25 mouse cellular contexts compared by ENCODE assay signal in the genomic region with DNA sequence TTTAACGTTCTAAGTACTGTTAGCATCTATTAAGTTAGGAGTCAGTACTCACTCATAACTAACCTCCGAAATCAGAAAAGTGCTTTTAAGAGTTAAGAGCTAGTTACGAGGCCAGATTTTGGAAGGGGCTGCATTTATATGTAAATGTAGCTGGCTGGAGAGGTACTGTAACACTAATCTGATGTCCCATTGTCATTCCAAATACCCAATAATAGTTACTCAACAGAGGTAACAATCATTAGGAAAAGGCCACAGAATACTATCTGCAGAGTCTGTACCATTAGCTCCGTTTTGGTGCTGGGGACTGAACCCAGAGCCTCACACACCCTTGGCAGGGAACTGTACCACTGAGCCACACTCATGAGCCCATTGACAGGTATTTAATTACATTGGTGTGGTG. TPM values are rescaled to one million over a fixed set of nuclear protein-coding genes. Genes with fewer than 3 reads are reported as not detected.
DNase-seq lines count a peak whose midpoint lies in the region; ATAC-seq lines count a peak whose summit lies in the region.
"Had no signal": no experiment of that assay in that cellular context is flagged by ENCODE, and none has a peak within 500 bp of the region (broad histone marks: within the 10 kb centered on the region; RNA-seq: fewer than 3 reads in every experiment).

No protein-coding gene starts in this region.

- no peak overlapping the region for H3K4me3 ChIP-seq in heart, embryonic 10.5 days
- H3K4me3 ChIP-seq: embryonic facial prominence, embryonic 13.5 days; embryonic facial prominence, embryonic 15.5 days; erythroblast, embryonic 14.5 days; forebrain, embryonic 10.5 days; forebrain, embryonic 12.5 days had no signal

- WGBS in heart, embryonic 10.5 days = 55% methylated on average over 4 of the region's 4 CpGs

- no peaks in the 10 kb centered on the region for H3K27me3 ChIP-seq in heart, embryonic 10.5 days (ENCODE audit: insufficient read depth, poor library complexity, severe bottlenecking)
- H3K27me3 ChIP-seq: CH12.LX; embryonic facial prominence, embryonic 13.5 days; embryonic facial prominence, embryonic 15.5 days; forebrain, embryonic 12.5 days had no signal

- H3K27ac ChIP-seq in heart, embryonic 10.5 days = no peak overlapping the region
- H3K27ac ChIP-seq: embryonic facial prominence, embryonic 13.5 days; embryonic facial prominence, embryonic 15.5 days; forebrain, embryonic 10.5 days; forebrain, embryonic 12.5 days had no signal

- no peaks in the 10 kb centered on the region for H3K4me1 ChIP-seq in heart, embryonic 10.5 days
- H3K4me1 ChIP-seq: embryonic facial prominence, embryonic 15.5 days; forebrain, embryonic 10.5 days; forebrain, embryonic 12.5 days had no signal

- no peak for ATAC-seq in monocyte, adult 5-6 weeks (replicated peaks; ENCODE audit: insufficient number of reproducible peaks, low FRiP score, low TSS enrichment, poor library complexity, severe bottlenecking)
- ATAC-seq: activated CD4-positive, CD25-positive, alpha-beta regulatory T cell, adult 4 months; CD4-positive, CD25-positive, alpha-beta regulatory T cell, adult 4 months; forebrain, embryonic 14.5 days; forebrain, embryonic 16.5 days had no signal

- H3K9me3 ChIP-seq in heart, embryonic 10.5 days = no peaks in the 10 kb centered on the region
- H3K9me3 ChIP-seq: embryonic facial prominence, embryonic 13.5 days; embryonic facial prominence, embryonic 15.5 days; forebrain, embryonic 10.5 days; forebrain, embryonic 12.5 days had no signal

- DNase-seq in heart, embryonic 10.5 days (ENCODE audit: low spot score) = peak; percentile 51
- DNase-seq in heart, adult 8-10 months (ENCODE audit: low spot score) = no peak
- DNase-seq in WW6 (ENCODE audit: low read depth, low spot score) = peak; percentile 5
- DNase-seq in frontal cortex, postnatal 36 days (ENCODE audit: low spot score in 2 of 2) = no peak
- DNase-seq: adrenal gland, adult 8-10 months; adrenal gland, postnatal 14 days; adrenal gland, postnatal 36 days; B cell, adult 2 months; cerebellum, adult 11-12 months; cerebellum, adult 2 months; cerebellum, adult 9-10 months; cerebellum, postnatal 14 days; cerebellum, postnatal 36 days; embryo, embryonic 11 days had no signal

- no peaks in the 10 kb centered on the region for H3K36me3 ChIP-seq in heart, embryonic 10.5 days
- H3K36me3 ChIP-seq: embryonic facial prominence, embryonic 13.5 days; embryonic facial prominence, embryonic 15.5 days; forebrain, embryonic 10.5 days; forebrain, embryonic 12.5 days had no signal

RNA-seq across cellular contexts. Expression of a gene that starts 7.0 kb away (rescaled TPM):
- polyA plus RNA-seq in heart, embryonic 10.5 days (2016; fragmentation: Nextera tagmentation; extraction: Ambion mirVana) = 68.1 and 75.8 TPM in 2 replicates
- 10 to 100 TPM; 60.5 to 73.6 (median 68.7) TPM for total RNA-seq in heart, adult 8-10 months (2022)
- total RNA-seq in monocyte, adult 5-6 weeks (2017) = 82.2 to 152 TPM (median 109 TPM) in 3 replicates

RNA-seq across cellular contexts. Expression of a gene that starts 26.6 kb away (rescaled TPM):
- polyA plus RNA-seq in heart, embryonic 10.5 days (2016; fragmentation: Nextera tagmentation; extraction: Ambion mirVana) = 26.8 and 33.3 TPM in 2 replicates
- total RNA-seq in heart, adult 8-10 months (2022) = 10 to 100 TPM in 2 of 4 experiments, 1 to 10 TPM in 2; 7.8 to 11.4 (median 10.0) TPM
- total RNA-seq in monocyte, adult 5-6 weeks (2017) = 15.3 to 27.0 TPM (median 24.6 TPM) in 3 replicates

Comparison
In these comparisons a context has a peak if more than half of its experiments do, and no peak if none do; other contexts are left out.
1. DNase-seq: peak in heart, embryonic 10.5 days (single experiment) and WW6 (single experiment); none in heart, adult 8-10 months (single experiment) and frontal cortex, postnatal 36 days (0 of 2).